In the genomic region with DNA sequence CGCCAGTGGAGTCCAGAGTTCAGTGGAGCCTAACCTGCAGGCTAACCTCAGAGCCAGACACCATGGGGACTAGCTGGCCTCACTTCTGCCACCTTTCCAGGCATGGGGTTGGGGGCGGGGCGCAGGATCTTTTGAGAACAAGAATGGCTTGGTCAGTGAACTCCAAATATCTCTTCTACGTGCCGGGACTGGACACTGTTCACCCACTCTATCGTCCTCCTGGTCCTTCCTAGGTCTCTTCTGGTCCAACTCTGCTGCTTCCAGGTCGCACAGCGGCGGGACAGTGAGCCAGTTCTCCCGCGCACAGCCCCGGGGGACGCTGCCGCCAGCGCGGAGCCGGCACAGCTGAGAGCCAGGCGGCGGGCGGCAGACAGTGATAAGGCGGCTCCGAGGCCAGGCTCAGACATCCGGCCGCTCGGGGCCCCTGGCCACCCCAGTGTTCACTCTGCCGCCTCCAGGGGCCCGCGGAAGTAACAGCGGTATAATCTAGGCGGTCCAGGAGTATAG, we compare ENCODE assay signal across 8 mouse cellular contexts. TPM values are rescaled to one million over a fixed set of nuclear protein-coding genes. Genes with fewer than 3 reads are reported as not detected.
A peak's percentile ranks its signal among the peaks of the same experiment; 100 is the strongest.
DNase-seq lines count a peak whose midpoint lies in the region; ATAC-seq lines count a peak whose summit lies in the region.

No protein-coding gene starts in this region.

- intact Hi-C loops in gastrocnemius, postnatal 14 days (cut with DNase I; ENCODE audit: low total_unique reads) = no loop called here

- H3K27me3 ChIP-seq in heart, embryonic 12.5 days (replicated peaks) = no peaks in the 10 kb centered on the region
- H3K27me3 ChIP-seq in kidney, embryonic 16.5 days (ENCODE audit: insufficient read depth, low read length) = no peaks in the 10 kb centered on the region

- H3K9ac ChIP-seq in heart, embryonic 12.5 days = peak overlapping the region; percentile 54
- peak overlapping the region; percentile 62 for H3K9ac ChIP-seq in kidney, embryonic 16.5 days (replicated peaks; ENCODE audit: low read length)

- DNase-seq in CD4-positive, CD25-positive, alpha-beta regulatory T cell, adult 2 months (ENCODE audit: low read depth, low spot score) = peak; percentile 26
- peak; percentile 67 for DNase-seq in embryo, embryonic 10 days (ENCODE audit: low spot score)
- peak; percentile 64 for DNase-seq in lung, postnatal 14 days
- peak; percentile 70 to 80 for DNase-seq in spleen, postnatal 10 days (ENCODE audit: low spot score in 2 of 2)
- DNase-seq in gastrocnemius, postnatal 14 days = no peak

- WGBS in heart, embryonic 12.5 days = 0% methylated on average over 30 of the region's 30 CpGs
- WGBS in kidney, embryonic 16.5 days = 3% methylated on average over 30 of the region's 30 CpGs

- H3K4me1 ChIP-seq in heart, embryonic 12.5 days (replicated peaks) = peaks cover 62% of the 10 kb centered on the region
- peaks cover 23% of the 10 kb centered on the region for H3K4me1 ChIP-seq in kidney, embryonic 16.5 days (ENCODE audit: insufficient read depth, low read length)

- no peaks in the 10 kb centered on the region for H3K9me3 ChIP-seq in heart, embryonic 12.5 days (replicated peaks)
- H3K9me3 ChIP-seq in kidney, embryonic 16.5 days (ENCODE audit: low read length) = no peaks in the 10 kb centered on the region

- no peak for ATAC-seq in CD4-positive, CD25-positive, alpha-beta regulatory T cell, adult 4 months
- peak; percentile 91 for ATAC-seq in heart, embryonic 12.5 days (ENCODE audit: insufficient number of reproducible peaks, low FRiP score)
- peak; percentile 68 for ATAC-seq in kidney, embryonic 16.5 days (ENCODE audit: low FRiP score, low TSS enrichment)

- peak overlapping the region; percentile 25 for H3K4me3 ChIP-seq in heart, embryonic 12.5 days
- H3K4me3 ChIP-seq in kidney, embryonic 16.5 days (ENCODE audit: low read length) = peak overlapping the region; percentile 35

- H3K4me2 ChIP-seq in heart, embryonic 12.5 days = peak overlapping the region; percentile 67
- H3K4me2 ChIP-seq in kidney, embryonic 16.5 days (replicated peaks; ENCODE audit: low read depth, low read length) = peak overlapping the region; percentile 60

- H3K27ac ChIP-seq in heart, embryonic 12.5 days (ENCODE audit: poor library complexity, severe bottlenecking) = peak overlapping the region; percentile 95
- peak overlapping the region; percentile 44 for H3K27ac ChIP-seq in kidney, embryonic 16.5 days (ENCODE audit: low read length)

- H3K36me3 ChIP-seq in heart, embryonic 12.5 days = no peaks in the 10 kb centered on the region
- no peaks in the 10 kb centered on the region for H3K36me3 ChIP-seq in kidney, embryonic 16.5 days (ENCODE audit: insufficient read depth, low read length)

RNA-seq across cellular contexts. Expression of gene Smad6, which starts 38.2 kb away (rescaled TPM):
- under 1 TPM in 1 of 2 experiments, not detected in 1; 0.11 TPM for polyA plus RNA-seq in CD4-positive, CD25-positive, alpha-beta regulatory T cell, adult 4 months (2017; shearing (Covaris generic))
- polyA plus RNA-seq in heart, embryonic 12.5 days (2016; fragmentation: Nextera tagmentation; extraction: Ambion mirVana) = 56.2 and 62.8 TPM in 2 replicates
- polyA plus RNA-seq in kidney, embryonic 16.5 days (2015; fragmentation: Nextera tagmentation; extraction: Ambion mirVana) = 8.1 and 8.4 TPM in 2 replicates
- 1 to 10 TPM; 1.9 to 2.9 TPM for total RNA-seq in gastrocnemius, postnatal 14 days (2021)

RNA-seq across cellular contexts. Expression of gene Lctl, which starts 56.9 kb away (rescaled TPM):
- polyA plus RNA-seq in CD4-positive, CD25-positive, alpha-beta regulatory T cell, adult 4 months (2017; shearing (Covaris generic)) = not detected
- polyA plus RNA-seq in heart, embryonic 12.5 days (2016; fragmentation: Nextera tagmentation; extraction: Ambion mirVana) = 0.14 TPM in 1 of 2 replicates, not detected in the other
- 0.07 and 0.24 TPM in 2 replicates for polyA plus RNA-seq in kidney, embryonic 16.5 days (2015; fragmentation: Nextera tagmentation; extraction: Ambion mirVana)
- under 1 TPM in 1 of 2 experiments, not detected in 1; 0.18 TPM for total RNA-seq in gastrocnemius, postnatal 14 days (2021)
